Mouse (Mus musculus): ENCODE data around the gene AK157302. TPM values are rescaled to one million over a fixed set of nuclear protein-coding genes. Genes with fewer than 3 reads are reported as not detected.
"Not testable (repeated sequence)": the region's sequence is repeated elsewhere in the genome, so short reads cannot be mapped to it uniquely, and the experiment has no call there.

AK157302 gene
- polyA plus RNA-seq, 1 experiment, result 0.71 TPM

DNA sequence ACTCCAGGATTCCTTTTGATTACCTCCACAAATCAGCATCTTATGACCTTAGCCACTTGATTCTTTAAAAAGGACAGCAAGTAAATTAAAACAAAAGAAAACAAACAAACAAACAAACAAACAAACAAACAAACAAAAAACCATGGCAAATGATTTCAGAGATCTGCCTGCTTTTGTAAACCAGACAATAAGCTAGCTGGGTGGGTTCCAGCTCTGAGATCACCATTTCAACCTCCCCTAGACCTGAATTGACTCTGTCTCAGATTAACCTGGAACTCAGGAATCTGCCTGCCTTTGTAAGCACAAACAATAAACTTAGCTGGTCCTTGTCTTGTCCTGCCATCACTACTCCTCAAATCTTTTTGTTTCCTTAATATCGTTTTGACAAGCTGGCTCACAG is 8.1 kb upstream of the AK157302 start:
- Histone ChIP-seq H3K79me2 (ENCODE audit: control insufficient read depth, insufficient read depth) (no peaks in the 10 kb centered on the region), H3K27me3 (ENCODE audit: control insufficient read depth, insufficient read depth, insufficient read length) (no peaks in the 10 kb centered on the region), H3K36me3 (ENCODE audit: control insufficient read depth, insufficient read depth) (no peaks in the 10 kb centered on the region), H3ac (ENCODE audit: control insufficient read depth, insufficient read length) (no peak overlapping the region), H3K4me3 (no peak overlapping the region), H3K4me2 (ENCODE audit: low read depth) (no peak overlapping the region)
- TF ChIP-seq USF1 (IDR thresholded peaks at IDR 0.05; ENCODE audit: low read depth) (no peak), E2F4 (IDR thresholded peaks at IDR 0.05; ENCODE audit: insufficient read depth) (no peak), REST (IDR thresholded peaks at IDR 0.05; ENCODE audit: insufficient read depth, insufficient read length) (no peak), CEBPB (IDR thresholded peaks at IDR 0.05; ENCODE audit: insufficient read depth, poor library complexity, severe bottlenecking) (no peak), MYOD1 (IDR thresholded peaks at IDR 0.05; ENCODE audit: control insufficient read depth in 1 of 3, insufficient read length in 2 of 3, low read depth in 2 of 3) (no peak), TCF3 (IDR thresholded peaks at IDR 0.05; ENCODE audit: insufficient read length, low read depth) (no peak), MYOG (IDR thresholded peaks at IDR 0.05; ENCODE audit: control insufficient read depth in 1 of 3, insufficient read depth in 1 of 3, insufficient read length in 2 of 3, low read depth in 2 of 3) (no peak), POLR2AphosphoS2 (IDR thresholded peaks at IDR 0.05; ENCODE audit: insufficient read length, low read depth) (no peak), TCF12 (IDR thresholded peaks at IDR 0.05; ENCODE audit: insufficient read depth, poor library complexity, severe bottlenecking) (no peak), SRF (IDR thresholded peaks at IDR 0.05; ENCODE audit: control insufficient read depth, insufficient read length, low read depth) (no peak), MAX (IDR thresholded peaks at IDR 0.05; ENCODE audit: low read depth) (no peak), POLR2A (IDR thresholded peaks at IDR 0.05; ENCODE audit: insufficient read length, low read depth) (no peak)

DNA sequence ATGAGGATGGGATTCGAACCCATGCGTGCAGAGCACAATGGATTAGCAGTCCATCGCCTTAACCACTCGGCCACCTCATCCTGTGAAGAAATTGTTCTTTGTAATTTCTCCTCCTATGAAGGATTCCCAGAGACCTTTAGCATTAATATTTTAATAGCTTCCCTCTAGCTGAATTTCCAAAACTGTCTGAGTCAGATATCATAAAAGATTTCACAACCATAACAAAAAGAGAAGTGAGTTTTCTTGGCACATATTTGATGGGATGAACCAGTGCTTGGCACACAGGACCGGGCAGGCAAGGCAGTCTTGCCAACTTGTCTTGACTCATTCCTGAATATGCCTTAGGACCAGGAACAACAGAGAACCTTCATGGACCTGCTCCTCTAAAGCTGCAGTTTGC is 2.2 kb upstream of the AK157302 start:
- Histone ChIP-seq H3K27me3 (ENCODE audit: control insufficient read depth, insufficient read depth, insufficient read length) (no peaks in the 10 kb centered on the region), H3K36me3 (ENCODE audit: control insufficient read depth, insufficient read depth) (no peaks in the 10 kb centered on the region), H3ac (ENCODE audit: control insufficient read depth, insufficient read length) (no peak overlapping the region), H3K4me2 (ENCODE audit: low read depth) (no peak overlapping the region), H3K79me2 (ENCODE audit: control insufficient read depth, insufficient read depth) (no peaks in the 10 kb centered on the region), H3K4me3 (no peak overlapping the region)
- TF ChIP-seq CEBPB (IDR thresholded peaks at IDR 0.05; ENCODE audit: insufficient read depth, poor library complexity, severe bottlenecking) (0 out of 2 replicates have a peak, but pooled peaks have one; percentile 9), MAX (IDR thresholded peaks at IDR 0.05; ENCODE audit: low read depth) (no peak), MYOG (IDR thresholded peaks at IDR 0.05; ENCODE audit: control insufficient read depth in 1 of 3, insufficient read depth in 1 of 3, insufficient read length in 2 of 3, low read depth in 2 of 3) (no peak)

- not testable (repeated sequence) for H3K4me2 ChIP-seq (ENCODE audit: low read depth); H3K79me2 ChIP-seq (ENCODE audit: control insufficient read depth, insufficient read depth); H3K36me3 ChIP-seq (ENCODE audit: control insufficient read depth, insufficient read depth); H3K4me3 ChIP-seq; H3ac ChIP-seq (ENCODE audit: control insufficient read depth, insufficient read length); H3K27me3 ChIP-seq (ENCODE audit: control insufficient read depth, insufficient read depth, insufficient read length)
These were observed 6.2 kb downstream of the AK157302 start, which contains the start of gene Gm11273 for GRCm38 (mm10) chr13:21501182-21501581. Gene Gm11273, minus strand, starts transcription at chr13:21501418.

DNA sequence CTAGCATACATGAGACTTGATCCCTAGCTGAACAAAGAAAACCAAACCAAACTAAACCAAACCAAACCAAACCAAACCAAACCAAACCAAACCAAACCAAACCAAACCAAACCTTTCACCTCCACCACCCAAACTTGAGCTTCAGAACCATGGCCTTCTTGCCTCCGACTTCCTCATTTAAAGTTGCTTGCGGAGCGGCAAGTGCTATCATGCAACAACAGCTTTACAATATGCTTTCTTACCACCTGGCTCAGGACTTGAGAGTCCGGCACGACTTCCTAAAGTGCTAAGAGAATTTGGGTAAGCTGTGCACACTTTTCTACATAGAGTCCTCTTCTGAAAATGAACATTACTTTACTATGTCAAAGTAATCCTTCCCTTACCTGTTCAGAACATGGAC is 7.3 kb downstream of the AK157302 start:
- H3K4me3 ChIP-seq, result no peak overlapping the region
- TF ChIP-seq E2F4 (IDR thresholded peaks at IDR 0.05; ENCODE audit: insufficient read depth) (no peak), SRF (IDR thresholded peaks at IDR 0.05; ENCODE audit: control insufficient read depth, insufficient read length, low read depth) (no peak), MYOG (IDR thresholded peaks at IDR 0.05; ENCODE audit: control insufficient read depth in 1 of 3, insufficient read depth in 1 of 3, insufficient read length in 2 of 3, low read depth in 2 of 3) (no peak), REST (IDR thresholded peaks at IDR 0.05; ENCODE audit: insufficient read depth, insufficient read length) (no peak), TCF12 (IDR thresholded peaks at IDR 0.05; ENCODE audit: insufficient read depth, poor library complexity, severe bottlenecking) (no peak), USF1 (IDR thresholded peaks at IDR 0.05; ENCODE audit: low read depth) (no peak), POLR2AphosphoS2 (IDR thresholded peaks at IDR 0.05; ENCODE audit: insufficient read length, low read depth) (no peak), POLR2A (IDR thresholded peaks at IDR 0.05; ENCODE audit: insufficient read length, low read depth) (no peak), MAX (IDR thresholded peaks at IDR 0.05; ENCODE audit: low read depth) (no peak), TCF3 (IDR thresholded peaks at IDR 0.05; ENCODE audit: insufficient read length, low read depth) (no peak), MYOD1 (IDR thresholded peaks at IDR 0.05; ENCODE audit: control insufficient read depth in 1 of 3, insufficient read length in 2 of 3, low read depth in 2 of 3) (no peak), CEBPB (IDR thresholded peaks at IDR 0.05; ENCODE audit: insufficient read depth, poor library complexity, severe bottlenecking) (no peak)
- no peak overlapping the region for H3K4me2 ChIP-seq (ENCODE audit: low read depth)
- H3K36me3 ChIP-seq (ENCODE audit: control insufficient read depth, insufficient read depth), result no peaks in the 10 kb centered on the region
- no peaks in the 10 kb centered on the region for H3K27me3 ChIP-seq (ENCODE audit: control insufficient read depth, insufficient read depth, insufficient read length)
- H3K79me2 ChIP-seq (ENCODE audit: control insufficient read depth, insufficient read depth), result no peaks in the 10 kb centered on the region
- no peak overlapping the region for H3ac ChIP-seq (ENCODE audit: control insufficient read depth, insufficient read length)

DNA sequence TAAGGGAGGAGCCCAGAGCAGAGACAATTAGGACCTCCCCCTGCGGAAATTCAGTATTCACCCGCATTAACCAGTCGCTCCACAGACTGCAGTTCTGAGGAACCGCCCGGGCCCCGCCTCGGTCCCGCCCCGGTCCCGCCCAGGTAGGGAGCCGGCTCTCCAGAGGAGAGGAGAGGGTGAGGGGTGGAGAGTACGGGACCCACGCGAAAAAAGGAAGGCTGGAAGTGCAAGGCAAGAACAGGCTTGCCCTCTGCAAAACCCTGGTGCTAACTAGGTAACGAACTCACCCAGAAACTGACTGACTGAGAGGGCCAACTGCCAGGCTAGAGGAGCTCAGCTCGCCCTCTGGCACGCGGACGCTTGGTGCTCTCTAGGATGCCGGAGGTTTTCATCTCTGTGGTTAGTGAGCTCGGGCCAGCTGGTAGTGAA is 11.2 kb downstream of the AK157302 start:
- TF ChIP-seq MYOD1 (IDR thresholded peaks at IDR 0.05; ENCODE audit: control insufficient read depth in 1 of 3, insufficient read length in 2 of 3, low read depth in 2 of 3) (peak in 2 of 3 experiments; percentile 23 to 33), POLR2A (IDR thresholded peaks at IDR 0.05; ENCODE audit: insufficient read length, low read depth) (peak; percentile 74), MYOG (IDR thresholded peaks at IDR 0.05; ENCODE audit: control insufficient read depth in 1 of 3, insufficient read depth in 1 of 3, insufficient read length in 2 of 3, low read depth in 2 of 3) (peak in 1 of 3 experiments; percentile 44), TCF3 (IDR thresholded peaks at IDR 0.05; ENCODE audit: insufficient read length, low read depth) (no peak), REST (IDR thresholded peaks at IDR 0.05; ENCODE audit: insufficient read depth, insufficient read length) (no peak), TCF12 (IDR thresholded peaks at IDR 0.05; ENCODE audit: insufficient read depth, poor library complexity, severe bottlenecking) (no peak), USF1 (IDR thresholded peaks at IDR 0.05; ENCODE audit: low read depth) (no peak), POLR2AphosphoS2 (IDR thresholded peaks at IDR 0.05; ENCODE audit: insufficient read length, low read depth) (peak; percentile 74), E2F4 (IDR thresholded peaks at IDR 0.05; ENCODE audit: insufficient read depth) (no peak), MAX (IDR thresholded peaks at IDR 0.05; ENCODE audit: low read depth) (no peak), CEBPB (IDR thresholded peaks at IDR 0.05; ENCODE audit: insufficient read depth, poor library complexity, severe bottlenecking) (no peak), SRF (IDR thresholded peaks at IDR 0.05; ENCODE audit: control insufficient read depth, insufficient read length, low read depth) (no peak)
- Histone ChIP-seq H3K36me3 (ENCODE audit: control insufficient read depth, insufficient read depth) (no peaks in the 10 kb centered on the region), H3ac (ENCODE audit: control insufficient read depth, insufficient read length) (no peak overlapping the region), H3K79me2 (ENCODE audit: control insufficient read depth, insufficient read depth) (no peaks in the 10 kb centered on the region), H3K27me3 (ENCODE audit: control insufficient read depth, insufficient read depth, insufficient read length) (no peaks in the 10 kb centered on the region), H3K4me2 (ENCODE audit: low read depth) (peak overlapping the region; percentile 91), H3K4me3 (peak overlapping the region; percentile 39)

Data from myocyte (in vitro differentiated cells).